Mouse (Mus musculus) monocyte, adult 5-6 weeks (primary cell): Measurements from ENCODE around the gene Ifi27l2a. TPM values are rescaled to one million over a fixed set of nuclear protein-coding genes. Genes with fewer than 3 reads are reported as not detected.

ENCODE experiments used
- ATAC-seq: fragments of 153-309, 156-312 bp; replicated peaks from 2 replicates; pipeline ENCODE4 v1.8.0; 2017; ENCODE audit warnings: mild to moderate bottlenecking; ENCODE audit not compliant: low TSS enrichment, insufficient number of reproducible peaks, severe bottlenecking, poor library complexity, low FRiP score
- total RNA-seq: library from RNA; stranded (forward); fragments of 200-1000, 200-491, 200-594 nt; gene quantifications from 3 replicates; pipeline ENCODE4 v1.2.3, GENCODE M21; 2017

The Ifi27l2a gene
- total RNA-seq, 1 experiment from 2014 or later, result 360 TPM

DNA sequence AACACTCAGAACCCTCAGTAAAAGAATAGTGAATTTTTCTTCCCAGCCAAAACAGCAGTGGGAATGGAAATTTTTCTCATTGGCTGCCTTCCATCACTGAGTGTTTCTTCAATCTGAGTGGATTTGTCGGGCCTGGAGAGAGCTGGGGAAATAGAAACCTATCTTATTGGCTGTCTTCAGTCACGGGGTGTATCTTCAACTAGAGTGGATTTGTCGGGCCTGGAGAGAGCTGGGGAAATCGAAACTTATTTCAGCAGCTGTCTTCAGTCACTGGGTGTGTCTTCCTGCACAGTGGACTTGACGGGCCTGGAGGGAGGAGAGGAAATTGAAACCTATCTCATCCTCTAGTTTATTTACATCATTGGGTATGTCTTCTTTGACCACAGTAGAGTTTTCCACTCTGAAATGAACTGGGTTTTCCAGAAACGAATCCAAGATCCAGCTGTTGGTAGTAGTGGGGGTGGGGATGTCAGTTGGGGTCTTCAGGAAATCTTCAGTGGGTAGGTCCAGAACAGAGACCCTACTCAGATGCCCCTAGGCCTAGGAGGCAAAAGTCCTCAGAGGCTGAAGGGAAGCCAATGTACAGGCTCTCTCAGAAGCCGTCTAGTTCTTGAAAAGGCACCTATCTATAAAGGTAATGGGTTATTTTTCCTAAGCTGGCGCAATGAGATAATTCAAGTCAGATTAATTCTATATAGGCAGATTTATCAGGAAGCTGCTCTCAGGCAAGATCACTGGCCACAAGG lies 9.3 kb downstream of the Ifi27l2a start, which contains the start of gene Ifi27:
Gene Ifi27 (plus strand): TSS at position 226 of the 746 bp plus-strand sequence.
- peak; percentile 94 for ATAC-seq

- ATAC-seq, result no peak
These were observed 10.1 kb downstream of the Ifi27l2a start for GRCm38 (mm10) chr12:103433430-103433829.

- no peak for ATAC-seq
These were observed 16.8 kb downstream of the Ifi27l2a start for GRCm38 (mm10) chr12:103426710-103427109.

DNA sequence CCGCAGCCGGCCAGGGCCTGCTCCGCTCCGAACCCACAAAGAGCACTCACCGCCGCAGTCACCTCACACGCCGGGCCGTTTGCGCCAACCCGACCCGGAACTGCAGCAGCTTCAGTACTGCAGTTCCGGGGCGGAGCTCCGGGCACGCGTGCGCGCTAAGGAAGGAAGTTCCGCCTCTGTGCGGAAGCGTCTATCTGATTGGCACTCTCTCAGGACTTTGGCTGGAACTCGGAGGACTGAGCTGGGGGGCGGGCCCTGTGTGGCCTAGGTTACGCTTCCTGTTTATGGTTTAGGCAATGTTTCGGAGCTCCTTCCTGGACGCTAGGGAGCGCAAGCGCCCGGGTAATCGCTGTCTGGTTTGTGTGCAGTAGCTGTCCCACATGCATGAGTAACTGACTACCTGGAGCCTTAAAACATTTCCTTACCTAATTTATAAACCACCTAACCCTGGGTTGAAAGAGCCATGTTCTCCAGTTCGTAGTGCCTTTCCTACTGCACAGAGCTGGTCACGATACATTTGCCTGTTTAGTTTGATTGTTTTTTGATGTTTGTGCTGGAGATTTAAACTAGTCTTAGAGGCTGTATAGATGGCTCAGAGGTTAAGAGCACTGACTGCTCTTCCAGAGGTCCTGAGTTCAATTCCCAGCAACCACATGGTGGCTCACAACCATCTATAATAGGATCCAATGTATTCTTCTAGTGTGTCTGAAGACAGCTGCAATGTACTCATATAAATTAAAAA lies 17.6 kb downstream of the Ifi27l2a start, which contains the start of gene Ddx24:
Gene Ddx24 (minus strand): TSS at position 102 of the 742 bp plus-strand sequence.
- peak; percentile 100 for ATAC-seq

- ATAC-seq, result no peak
These were observed 18.3 kb downstream of the Ifi27l2a start for GRCm38 (mm10) chr12:103425016-103425728.

DNA sequence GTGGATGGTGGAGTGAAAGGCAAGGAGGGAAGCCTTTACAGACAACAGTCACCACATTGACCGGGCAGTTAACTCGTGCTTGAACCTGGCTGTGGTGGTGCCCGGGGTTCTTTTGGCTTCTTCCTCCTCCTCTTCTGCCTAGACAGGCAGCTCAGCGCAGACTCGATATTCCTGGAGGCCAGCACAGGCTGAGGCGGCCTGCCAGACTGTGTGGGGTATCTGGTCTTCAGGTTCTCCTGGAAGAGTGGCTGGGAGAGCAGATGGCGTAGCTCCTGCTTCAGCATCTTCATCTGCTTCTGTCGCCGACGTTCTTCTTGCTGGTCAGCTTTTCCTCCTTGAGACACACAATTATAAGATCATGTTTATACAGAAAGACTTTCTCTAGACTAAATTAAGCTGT lies 35.3 kb downstream of the Ifi27l2a start:
- ATAC-seq, result no peak

DNA sequence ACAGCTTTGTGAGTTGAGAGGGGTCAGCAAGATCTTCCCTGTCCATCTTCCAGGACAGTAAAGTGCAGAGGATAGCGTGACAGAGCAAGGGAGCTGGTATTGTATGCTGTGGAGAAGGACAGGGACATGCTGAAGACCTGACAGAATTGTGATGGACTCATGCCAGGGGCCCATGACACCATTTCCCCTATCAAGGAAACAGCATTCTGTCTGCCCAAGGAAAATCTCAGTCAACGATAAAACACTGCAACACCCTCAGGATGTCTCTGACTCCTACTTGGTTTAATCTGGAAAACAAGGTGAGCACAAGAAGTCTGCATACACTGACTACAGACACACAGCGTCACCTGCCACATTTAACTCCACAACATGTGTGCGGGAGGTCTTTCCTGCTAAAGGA lies 35.8 kb downstream of the Ifi27l2a start, which contains the start of gene 9330161L09Rik:
Gene 9330161L09Rik (minus strand): TSS at position 101 of the 400 bp plus-strand sequence.
- no peak for ATAC-seq

GRCm38 (mm10) chr12:103404131-103404530 lies 39.3 kb downstream of the Ifi27l2a start:
- ATAC-seq, result no peak

DNA sequence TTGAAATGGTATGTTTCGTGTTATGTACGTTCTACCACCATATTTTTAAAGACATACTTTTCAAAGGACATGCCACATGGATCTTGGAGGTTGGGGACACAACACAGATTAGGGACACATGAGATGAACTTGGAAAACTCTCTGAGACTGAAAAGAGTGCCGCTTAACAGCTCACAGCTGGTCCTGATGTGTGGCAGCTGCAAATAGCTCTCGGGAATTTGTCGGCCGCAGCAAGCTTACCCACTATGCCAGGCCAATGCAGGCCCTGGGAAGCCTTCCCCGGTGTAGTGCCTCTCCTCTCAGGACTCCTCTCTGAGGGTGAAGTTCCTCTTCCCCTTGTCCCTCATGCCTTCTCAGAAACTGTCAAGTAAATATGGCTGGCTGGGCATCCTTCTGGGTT lies 46.7 kb downstream of the Ifi27l2a start:
- ATAC-seq, result no peak

DNA sequence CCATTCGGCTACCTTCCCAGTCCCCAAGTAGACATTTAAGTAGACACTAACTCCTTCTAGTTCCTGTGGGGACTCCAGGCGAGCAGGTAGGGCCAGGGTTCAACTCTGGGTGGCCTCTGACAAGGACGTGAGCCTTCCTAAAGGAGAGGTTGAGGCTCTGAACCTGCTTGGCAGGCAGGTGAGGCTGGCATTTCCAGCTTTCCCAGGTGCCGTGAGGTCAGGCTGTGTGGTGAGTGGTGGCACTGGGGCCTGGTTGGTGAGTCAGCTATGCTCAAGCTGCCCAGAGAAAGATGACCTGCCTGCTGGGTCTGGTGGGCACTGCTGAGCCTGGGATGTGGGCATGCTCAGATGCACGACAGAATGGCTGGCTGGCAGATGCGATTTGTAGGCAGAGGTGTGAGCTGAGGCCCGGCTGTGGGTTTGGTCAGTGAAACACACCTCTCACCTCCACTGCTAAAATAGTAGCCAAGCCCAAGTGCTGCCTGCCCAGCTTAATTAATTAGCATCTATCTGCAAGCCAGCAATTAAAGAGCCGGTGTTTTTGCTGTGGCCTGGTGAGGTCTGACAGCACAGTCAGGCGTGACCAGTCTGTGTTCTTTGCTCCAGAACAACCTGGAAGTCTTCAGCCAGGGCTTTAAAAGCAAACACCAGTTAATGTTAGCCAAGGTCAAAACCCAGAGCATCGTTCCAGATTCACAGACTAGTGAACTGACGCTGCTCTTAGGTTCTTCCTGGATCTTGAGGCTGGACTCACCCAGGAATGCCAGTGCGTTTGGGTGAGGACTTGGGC lies 47.8 kb downstream of the Ifi27l2a start:
- no peak for ATAC-seq

DNA sequence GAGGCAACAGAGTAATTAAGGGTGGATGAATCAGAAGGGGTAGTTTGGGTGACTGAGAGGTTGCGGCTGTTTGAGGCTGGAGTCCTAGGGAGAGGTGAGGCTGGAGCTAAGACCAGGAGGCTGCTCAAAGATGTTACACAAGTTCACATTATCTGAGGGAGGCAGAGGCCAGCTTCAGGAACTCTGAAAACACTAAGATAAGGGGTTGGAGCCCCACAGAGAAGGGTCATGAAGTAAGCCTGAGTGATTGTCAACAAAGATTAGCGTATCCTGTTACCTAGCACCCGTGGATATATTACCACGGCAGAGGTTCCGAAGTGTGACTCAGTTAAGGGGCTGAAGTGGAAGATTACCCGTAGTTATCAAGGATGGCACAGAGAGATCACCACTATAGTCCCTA lies 50.0 kb downstream of the Ifi27l2a start:
- ATAC-seq, result no peak

Other genes starting within 250 kb of the Ifi27l2a start
- gene Prima1, start 201.5 kb downstream of the Ifi27l2a start, total RNA-seq, result not detected in 3 replicates
- not detected in 3 replicates for gene Fam181a, start 132.7 kb downstream of the Ifi27l2a start, total RNA-seq
- gene Asb2, start 87.7 kb downstream of the Ifi27l2a start, total RNA-seq, result 0.96 to 4.0 TPM (median 1.2 TPM) in 3 replicates
- gene Otub2, start 55.0 kb downstream of the Ifi27l2a start, total RNA-seq, result 0.68 to 2.0 TPM (median 1.5 TPM) in 3 replicates
- gene 9330161L09Rik, start 35.9 kb downstream of the Ifi27l2a start, total RNA-seq, result 1.3 to 3.6 TPM (median 1.4 TPM) in 3 replicates
- gene Ddx24, start 17.9 kb downstream of the Ifi27l2a start, total RNA-seq, result 105 to 146 TPM (median 129 TPM) in 3 replicates
- gene Ifi27, start 9.5 kb downstream of the Ifi27l2a start, total RNA-seq, result 33.7 to 72.1 TPM (median 37.1 TPM) in 3 replicates
- gene Ifi27l2b, start 13.5 kb upstream of the Ifi27l2a start, total RNA-seq, result 3.0 TPM in 1 of 3 replicates, not detected in the others
- gene Ppp4r4, start 88.6 kb upstream of the Ifi27l2a start, total RNA-seq, result 0.29 to 0.75 TPM (median 0.39 TPM) in 3 replicates
- gene Serpina10, start 187.8 kb upstream of the Ifi27l2a start, total RNA-seq, result not detected in 3 replicates
- not detected in 3 replicates for gene Serpina6, start 213.5 kb upstream of the Ifi27l2a start, total RNA-seq
- gene Serpina16, start 232.5 kb upstream of the Ifi27l2a start, total RNA-seq, result not detected in 3 replicates